Mouse (Mus musculus): ENCODE measurements around the gene Gm10073.

DNA sequence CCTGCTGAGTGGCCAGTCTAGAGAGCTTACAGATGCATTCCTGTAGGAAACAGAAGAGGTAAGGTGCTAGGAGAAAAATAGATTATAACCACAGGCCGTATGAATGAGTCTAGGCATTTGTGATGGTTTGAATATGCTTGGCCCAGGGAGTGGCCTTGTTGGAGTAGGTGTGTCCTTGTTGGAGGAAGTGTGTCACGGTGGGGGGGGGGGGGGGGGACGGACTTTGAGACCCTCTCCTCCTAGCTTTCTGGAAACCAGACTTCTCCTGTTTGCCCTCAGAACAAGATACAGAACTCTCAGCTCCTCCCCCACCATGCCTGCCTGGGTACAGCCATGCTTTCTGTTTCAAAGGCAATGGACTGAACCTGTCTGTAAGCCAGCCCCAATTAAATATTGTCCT lies 19.2 kb upstream of the Gm10073 start:
- TF ChIP-seq CTCF (IDR thresholded peaks at IDR 0.05; ENCODE audit: control insufficient read depth, insufficient read depth, insufficient replicate concordance, low read depth, low read length) (no peak), POLR2A (IDR thresholded peaks at IDR 0.05; ENCODE audit: control insufficient read depth, low read depth, low read length) (no peak)

All from testis, adult 2 months (tissue).